Mouse (Mus musculus): ENCODE data around the gene Ghr.

Ghr gene

GRCm38 (mm10) chr15:3444448-3445020 lies 138.8 kb downstream of the Ghr start:
- DNase-seq = no peak

- DNase-seq = peak; percentile 50
These were observed 141.6 kb downstream of the Ghr start for GRCm38 (mm10) chr15:3441506-3442286.

- peak; percentile 44 for DNase-seq
These were observed 145.9 kb downstream of the Ghr start for GRCm38 (mm10) chr15:3437381-3437780.

GRCm38 (mm10) chr15:3435637-3436036 lies 147.7 kb downstream of the Ghr start:
- no peak for DNase-seq

- no peak for DNase-seq
These were observed 148.8 kb downstream of the Ghr start for GRCm38 (mm10) chr15:3434461-3434860.

- DNase-seq = peak; percentile 72
These were observed 150.0 kb downstream of the Ghr start for GRCm38 (mm10) chr15:3433281-3433680.

GRCm38 (mm10) chr15:3432823-3433222 lies 150.5 kb downstream of the Ghr start:
- no peak for DNase-seq

- no peak for DNase-seq
These were observed 153.9 kb downstream of the Ghr start for GRCm38 (mm10) chr15:3429417-3429816.

- no peak for DNase-seq
These were observed 154.3 kb downstream of the Ghr start for GRCm38 (mm10) chr15:3429001-3429400.

GRCm38 (mm10) chr15:3426401-3426800 lies 156.9 kb downstream of the Ghr start:
- no peak for DNase-seq

GRCm38 (mm10) chr15:3423177-3423576 lies 160.1 kb downstream of the Ghr start:
- DNase-seq = peak; percentile 46

GRCm38 (mm10) chr15:3417699-3418098 lies 165.6 kb downstream of the Ghr start:
- DNase-seq = no peak

GRCm38 (mm10) chr15:3413103-3413502 lies 170.2 kb downstream of the Ghr start:
- no peak for DNase-seq

GRCm38 (mm10) chr15:3408478-3408877 lies 174.8 kb downstream of the Ghr start:
- no peak for DNase-seq

- no peak for DNase-seq
These were observed 184.1 kb downstream of the Ghr start for GRCm38 (mm10) chr15:3399196-3399595.

GRCm38 (mm10) chr15:3397369-3398100 lies 185.8 kb downstream of the Ghr start:
- DNase-seq = no peak

GRCm38 (mm10) chr15:3396149-3396548 lies 187.1 kb downstream of the Ghr start:
- DNase-seq = no peak

GRCm38 (mm10) chr15:3395700-3396099 lies 187.6 kb downstream of the Ghr start:
- no peak for DNase-seq

GRCm38 (mm10) chr15:3390722-3391121 lies 192.6 kb downstream of the Ghr start:
- no peak for DNase-seq

GRCm38 (mm10) chr15:3389011-3389410 lies 194.3 kb downstream of the Ghr start:
- no peak for DNase-seq

GRCm38 (mm10) chr15:3388485-3388884 lies 194.8 kb downstream of the Ghr start:
- no peak for DNase-seq

GRCm38 (mm10) chr15:3383788-3384187 lies 199.5 kb downstream of the Ghr start:
- DNase-seq = no peak

- no peak for DNase-seq
These were observed 201.9 kb downstream of the Ghr start for GRCm38 (mm10) chr15:3381413-3381812.

GRCm38 (mm10) chr15:3368261-3368832 lies 214.9 kb downstream of the Ghr start:
- no peak for DNase-seq
